23 mouse cellular contexts compared by ENCODE assay signal in genomic region chr2:38923911-38924310, GRCm38 (mm10). TPM values are rescaled to one million over a fixed set of nuclear protein-coding genes. Genes with fewer than 3 reads are reported as not detected.
DNase-seq lines count a peak whose midpoint lies in the region; ATAC-seq and TF ChIP-seq lines count a peak whose summit lies in the region.
"Had no signal": no experiment of that assay in that cellular context is flagged by ENCODE, and none has a peak within 500 bp of the region (broad histone marks: within the 10 kb centered on the region; RNA-seq: fewer than 3 reads in every experiment).

No protein-coding gene starts in this region.

- 32% methylated on average over 2 of the region's 2 CpGs for WGBS in hindbrain, embryonic 13.5 days
- WGBS in hindbrain, embryonic 16.5 days: 50% methylated on average over 2 of the region's 2 CpGs
- WGBS in midbrain, embryonic 14.5 days: 37% methylated on average over 2 of the region's 2 CpGs
- 33% methylated on average over 2 of the region's 2 CpGs for WGBS in midbrain, embryonic 15.5 days
- 41% methylated on average over 2 of the region's 2 CpGs for WGBS in embryonic facial prominence, embryonic 10.5 days
- WGBS in neural tube, embryonic 12.5 days: 15% methylated on average over 2 of the region's 2 CpGs
- 67% methylated on average over 2 of the region's 2 CpGs for WGBS in liver, postnatal 0 days (ENCODE audit: insufficient replicate concordance)

- no peak overlapping the region for H3K4me3 ChIP-seq in hindbrain, embryonic 13.5 days
- H3K4me3 ChIP-seq in hindbrain, embryonic 16.5 days (ENCODE audit: low read length): no peak overlapping the region
- no peak overlapping the region for H3K4me3 ChIP-seq in midbrain, embryonic 14.5 days (replicated peaks; ENCODE audit: low read depth, low read length)
- no peak overlapping the region for H3K4me3 ChIP-seq in midbrain, embryonic 15.5 days
- H3K4me3 ChIP-seq in embryonic facial prominence, embryonic 10.5 days: peak overlapping the region; percentile 92; the same call in 1 of the 2 replicates
- H3K4me3 ChIP-seq in neural tube, embryonic 12.5 days: no peak overlapping the region
- H3K4me3 ChIP-seq in liver, postnatal 0 days (ENCODE audit: low read depth, low read length): no peak overlapping the region

- peaks cover 19% of the 10 kb centered on the region for H3K4me1 ChIP-seq in hindbrain, embryonic 13.5 days (replicated peaks)
- H3K4me1 ChIP-seq in hindbrain, embryonic 16.5 days (ENCODE audit: control insufficient read depth, insufficient read depth, low read depth, low read length): peaks cover 18% of the 10 kb centered on the region
- H3K4me1 ChIP-seq in midbrain, embryonic 14.5 days (ENCODE audit: control insufficient read depth, insufficient read depth, low read length): peaks cover 9% of the 10 kb centered on the region
- peaks cover 20% of the 10 kb centered on the region for H3K4me1 ChIP-seq in midbrain, embryonic 15.5 days
- peaks cover 30% of the 10 kb centered on the region for H3K4me1 ChIP-seq in embryonic facial prominence, embryonic 10.5 days
- H3K4me1 ChIP-seq in neural tube, embryonic 12.5 days: peaks cover 19% of the 10 kb centered on the region
- H3K4me1 ChIP-seq in liver, postnatal 0 days (ENCODE audit: insufficient read depth): peaks cover 11% of the 10 kb centered on the region

- H3K27ac ChIP-seq in hindbrain, embryonic 13.5 days: no peak overlapping the region
- H3K27ac ChIP-seq in hindbrain, embryonic 16.5 days (ENCODE audit: low read depth, low read length): no peak overlapping the region
- H3K27ac ChIP-seq in midbrain, embryonic 14.5 days (replicated peaks; ENCODE audit: low read depth, low read length): no peak overlapping the region
- no peak overlapping the region for H3K27ac ChIP-seq in midbrain, embryonic 15.5 days
- H3K27ac ChIP-seq in embryonic facial prominence, embryonic 10.5 days (replicated peaks): no peak overlapping the region
- H3K27ac ChIP-seq in neural tube, embryonic 12.5 days: no peak overlapping the region
- no peak overlapping the region for H3K27ac ChIP-seq in liver, postnatal 0 days (ENCODE audit: low read depth)
- H3K27ac ChIP-seq: embryonic facial prominence, embryonic 15.5 days; limb, embryonic 13.5 days; liver, embryonic 12.5 days had no signal

- no peaks in the 10 kb centered on the region for H3K27me3 ChIP-seq in hindbrain, embryonic 13.5 days
- no peaks in the 10 kb centered on the region; the same call in 1 of the 2 replicates for H3K27me3 ChIP-seq in hindbrain, embryonic 16.5 days (replicated peaks; ENCODE audit: control insufficient read depth, insufficient read depth, low read length)
- H3K27me3 ChIP-seq in midbrain, embryonic 14.5 days (ENCODE audit: control insufficient read depth, insufficient read depth, low read length): peaks cover 9% of the 10 kb centered on the region; the same call in 1 of the 2 replicates
- peaks cover 9% of the 10 kb centered on the region for H3K27me3 ChIP-seq in midbrain, embryonic 15.5 days (replicated peaks)
- no peaks in the 10 kb centered on the region for H3K27me3 ChIP-seq in embryonic facial prominence, embryonic 10.5 days (replicated peaks; ENCODE audit: low read depth, poor library complexity, severe bottlenecking)
- no peaks in the 10 kb centered on the region for H3K27me3 ChIP-seq in neural tube, embryonic 12.5 days (replicated peaks)
- H3K27me3 ChIP-seq in liver, postnatal 0 days (ENCODE audit: insufficient read depth, low read length): peaks cover 10% of the 10 kb centered on the region
- H3K27me3 ChIP-seq: heart, embryonic 12.5 days had no signal

- no peak for ATAC-seq in hindbrain, embryonic 13.5 days (ENCODE audit: low FRiP score)
- no peak for ATAC-seq in hindbrain, embryonic 16.5 days
- ATAC-seq in midbrain, embryonic 14.5 days (ENCODE audit: low FRiP score, low TSS enrichment): no peak
- no peak for ATAC-seq in midbrain, embryonic 15.5 days (replicated peaks)
- ATAC-seq in neural tube, embryonic 12.5 days (ENCODE audit: low FRiP score, low read depth): no peak
- no peak for ATAC-seq in liver, postnatal 0 days
- ATAC-seq: liver, embryonic 12.5 days had no signal

- H3K4me2 ChIP-seq in hindbrain, embryonic 13.5 days: peak overlapping the region; percentile 86; the same call in 1 of the 2 replicates
- no peak overlapping the region; the same call in 1 of the 2 replicates for H3K4me2 ChIP-seq in hindbrain, embryonic 16.5 days (ENCODE audit: low read length)
- no peak overlapping the region for H3K4me2 ChIP-seq in midbrain, embryonic 14.5 days (ENCODE audit: low read length)
- H3K4me2 ChIP-seq in midbrain, embryonic 15.5 days: no peak overlapping the region
- H3K4me2 ChIP-seq in neural tube, embryonic 12.5 days (replicated peaks): peak overlapping the region; percentile 91
- no peak overlapping the region for H3K4me2 ChIP-seq in liver, postnatal 0 days (ENCODE audit: low read depth, low read length)

- H3K36me3 ChIP-seq in hindbrain, embryonic 13.5 days: no peaks in the 10 kb centered on the region
- H3K36me3 ChIP-seq in hindbrain, embryonic 16.5 days (ENCODE audit: control insufficient read depth, insufficient read depth, low read length): no peaks in the 10 kb centered on the region
- H3K36me3 ChIP-seq in midbrain, embryonic 14.5 days (ENCODE audit: control insufficient read depth, insufficient read depth, low read length): no peaks in the 10 kb centered on the region
- H3K36me3 ChIP-seq in midbrain, embryonic 15.5 days (replicated peaks): no peaks in the 10 kb centered on the region
- no peaks in the 10 kb centered on the region for H3K36me3 ChIP-seq in embryonic facial prominence, embryonic 10.5 days (replicated peaks)
- no peaks in the 10 kb centered on the region for H3K36me3 ChIP-seq in neural tube, embryonic 12.5 days
- no peaks in the 10 kb centered on the region for H3K36me3 ChIP-seq in liver, postnatal 0 days (replicated peaks; ENCODE audit: insufficient read depth, low read length)
- H3K36me3 ChIP-seq: embryonic facial prominence, embryonic 15.5 days; G1E; heart, embryonic 12.5 days; limb, embryonic 13.5 days; liver, embryonic 12.5 days had no signal

- H3K9ac ChIP-seq in hindbrain, embryonic 13.5 days: no peak overlapping the region
- H3K9ac ChIP-seq in hindbrain, embryonic 16.5 days (ENCODE audit: low read depth, low read length): no peak overlapping the region
- H3K9ac ChIP-seq in midbrain, embryonic 14.5 days (replicated peaks; ENCODE audit: low read length): no peak overlapping the region
- no peak overlapping the region for H3K9ac ChIP-seq in midbrain, embryonic 15.5 days
- H3K9ac ChIP-seq in neural tube, embryonic 12.5 days: no peak overlapping the region
- no peak overlapping the region for H3K9ac ChIP-seq in liver, postnatal 0 days (replicated peaks)
- H3K9ac ChIP-seq: embryonic facial prominence, embryonic 15.5 days; heart, embryonic 12.5 days; limb, embryonic 13.5 days; liver, embryonic 12.5 days had no signal

- no peaks in the 10 kb centered on the region for H3K9me3 ChIP-seq in hindbrain, embryonic 13.5 days
- no peaks in the 10 kb centered on the region for H3K9me3 ChIP-seq in hindbrain, embryonic 16.5 days (ENCODE audit: control insufficient read depth, low read length)
- H3K9me3 ChIP-seq in midbrain, embryonic 14.5 days (ENCODE audit: control insufficient read depth, low read length): no peaks in the 10 kb centered on the region
- no peaks in the 10 kb centered on the region for H3K9me3 ChIP-seq in midbrain, embryonic 15.5 days
- H3K9me3 ChIP-seq in embryonic facial prominence, embryonic 10.5 days: no peaks in the 10 kb centered on the region
- no peaks in the 10 kb centered on the region for H3K9me3 ChIP-seq in neural tube, embryonic 12.5 days
- H3K9me3 ChIP-seq in liver, postnatal 0 days (ENCODE audit: low read length): no peaks in the 10 kb centered on the region
- H3K9me3 ChIP-seq: embryonic facial prominence, embryonic 15.5 days; G1E; heart, embryonic 12.5 days; limb, embryonic 13.5 days; liver, embryonic 12.5 days had no signal

- no peak for TF ChIP-seq EP300 in liver, postnatal 0 days (IDR thresholded peaks at IDR 0.05; ENCODE audit: low read depth)

- peak; percentile 37 for DNase-seq in midbrain, embryonic 14.5 days
- no peak for DNase-seq in embryonic facial prominence, embryonic 10.5 days (ENCODE audit: low spot score)
- no peak for DNase-seq in liver, postnatal 0 days
- DNase-seq in adrenal gland, adult 18-20 months (ENCODE audit: low spot score in 2 of 2): no peak
- DNase-seq: adrenal gland, adult 8-10 months; B cell, adult 2 months; cerebellum, adult 2 months; gastrocnemius, postnatal 25 days; heart, adult 18-20 months; heart, postnatal 10 days; kidney, adult 9 months; kidney, postnatal 36 days; layer of hippocampus, postnatal 36 days; lung, adult 2 months had no signal

- no peak for TF ChIP-seq CTCF in liver, postnatal 0 days (IDR thresholded peaks at IDR 0.05; ENCODE audit: low read depth)

RNA-seq across cellular contexts. Expression of gene Nr6a1, which starts 3.6 kb away (rescaled TPM):
- 2.4 and 3.1 TPM in 2 replicates for polyA plus RNA-seq in hindbrain, embryonic 13.5 days (2015; fragmentation: Nextera tagmentation; extraction: Ambion mirVana)
- polyA plus RNA-seq in hindbrain, embryonic 16.5 days (2015; fragmentation: Nextera tagmentation; extraction: Ambion mirVana): 1.8 and 2.4 TPM in 2 replicates
- 1.7 and 2.6 TPM in 2 replicates for polyA plus RNA-seq in midbrain, embryonic 14.5 days (2014; fragmentation: Nextera tagmentation; extraction: Ambion mirVana)
- polyA plus RNA-seq in midbrain, embryonic 15.5 days (2015; fragmentation: Nextera tagmentation; extraction: Ambion mirVana): 1.6 and 1.8 TPM in 2 replicates
- 4.9 and 8.5 TPM in 2 replicates for polyA plus RNA-seq in embryonic facial prominence, embryonic 10.5 days (2016; fragmentation: Nextera tagmentation; extraction: Ambion mirVana)
- polyA plus RNA-seq in neural tube, embryonic 12.5 days (2016; fragmentation: Nextera tagmentation; extraction: Ambion mirVana): 4.2 and 5.2 TPM in 2 replicates
- 0.83 and 1.1 TPM in 2 replicates for polyA plus RNA-seq in liver, postnatal 0 days (2015; fragmentation: Nextera tagmentation; extraction: Ambion mirVana)
- 1 to 10 TPM; 6.7 to 8.5 TPM for total RNA-seq in adrenal gland, adult 18-20 months (2021)

RNA-seq across cellular contexts. Expression of gene Olfml2a, which starts 7.9 kb away (rescaled TPM):
- polyA plus RNA-seq in hindbrain, embryonic 13.5 days (2015; fragmentation: Nextera tagmentation; extraction: Ambion mirVana): 5.0 and 5.4 TPM in 2 replicates
- 4.4 and 6.9 TPM in 2 replicates for polyA plus RNA-seq in hindbrain, embryonic 16.5 days (2015; fragmentation: Nextera tagmentation; extraction: Ambion mirVana)
- polyA plus RNA-seq in midbrain, embryonic 14.5 days (2014; fragmentation: Nextera tagmentation; extraction: Ambion mirVana): 0.98 and 2.2 TPM in 2 replicates
- polyA plus RNA-seq in midbrain, embryonic 15.5 days (2015; fragmentation: Nextera tagmentation; extraction: Ambion mirVana): 3.6 and 4.6 TPM in 2 replicates
- 1.3 and 1.9 TPM in 2 replicates for polyA plus RNA-seq in embryonic facial prominence, embryonic 10.5 days (2016; fragmentation: Nextera tagmentation; extraction: Ambion mirVana)
- polyA plus RNA-seq in neural tube, embryonic 12.5 days (2016; fragmentation: Nextera tagmentation; extraction: Ambion mirVana): 4.4 and 5.3 TPM in 2 replicates
- polyA plus RNA-seq in liver, postnatal 0 days (2015; fragmentation: Nextera tagmentation; extraction: Ambion mirVana): 0.06 and 0.12 TPM in 2 replicates
- total RNA-seq in adrenal gland, adult 18-20 months (2021): 10 to 100 TPM in 1 of 2 experiments, 1 to 10 TPM in 1; 6.3 to 12.2 TPM
- polyA plus RNA-seq: G1E had no signal

Comparison
In these comparisons a context has a peak if more than half of its experiments do, and no peak if none do; other contexts are left out.
1. H3K4me2 ChIP-seq: peak in hindbrain, embryonic 13.5 days (single experiment) and neural tube, embryonic 12.5 days (single experiment); none in hindbrain, embryonic 16.5 days (single experiment), midbrain, embryonic 14.5 days (single experiment), midbrain, embryonic 15.5 days (single experiment) and liver, postnatal 0 days (single experiment).